Mouse (Mus musculus) stomach, embryonic 14.5 days (tissue): ENCODE results near the gene Sgsm1. TPM values are rescaled to one million over a fixed set of nuclear protein-coding genes. Genes with fewer than 3 reads are reported as not detected.
A peak's percentile ranks its signal among the peaks of the same experiment; 100 is the strongest.

Experiments used
- ATAC-seq: fragments of 200-750 bp; cut with Nextera tagmentation; 2 replicates; pipeline ENCODE4 v1.8.0; 2017; ENCODE audit warnings: low read depth, moderate TSS enrichment; ENCODE audit not compliant: insufficient number of reproducible peaks, insufficient read depth, low FRiP score
- H3K27ac ChIP-seq: fragments of 300-500 bp; sonication (generic); 2 replicates; pipeline ENCODE4 v1.5.1; 2014; ENCODE audit warnings: mild to moderate bottlenecking, low read length, moderate library complexity, mixed read lengths
- H3K27me3 ChIP-seq: fragments of 300-500 bp; sonication (generic); 2 replicates; pipeline ENCODE4 v1.6.1; 2014; ENCODE audit warnings: low read length, control low read depth, mixed read lengths; ENCODE audit not compliant: control insufficient read depth, insufficient read depth
- H3K36me3 ChIP-seq: fragments of 300-500 bp; sonication (generic); 2 replicates; pipeline ENCODE4 v1.6.1; 2014; ENCODE audit warnings: mild to moderate bottlenecking, control low read depth, low read length, moderate library complexity, mixed read lengths; ENCODE audit not compliant: control insufficient read depth, insufficient read depth
- H3K4me1 ChIP-seq: fragments of 300-500 bp; sonication (generic); 2 replicates; pipeline ENCODE4 v1.6.1; 2014; ENCODE audit warnings: low read length, control low read depth, mixed read lengths; ENCODE audit not compliant: control insufficient read depth, insufficient read depth
- H3K4me2 ChIP-seq: fragments of 300-500 bp; sonication (generic); replicated peaks from 2 replicates; pipeline ENCODE4 v1.6.1; 2014; ENCODE audit warnings: low read depth, low read length, control low read depth
- H3K4me3 ChIP-seq: fragments of 300-500 bp; sonication (generic); 2 replicates; pipeline ENCODE4 v1.5.1; 2014; ENCODE audit warnings: low read depth, low read length, control low read depth
- H3K9ac ChIP-seq: fragments of 300-500 bp; sonication (generic); replicated peaks from 2 replicates; pipeline ENCODE4 v1.6.1; 2014; ENCODE audit warnings: low read depth, mild to moderate bottlenecking, control low read depth, low read length, moderate library complexity, mixed read lengths
- H3K9me3 ChIP-seq: fragments of 300-500 bp; sonication (generic); 2 replicates; pipeline ENCODE4 v1.6.1; 2016; ENCODE audit warnings: low read depth, low read length, control low read depth; ENCODE audit not compliant: control insufficient read depth
- WGBS: fragments of 180-500 bp; shearing (Covaris S2); extraction: QIAGEN DNeasy Blood & Tissue Kit; methylation state at CpG from one replicate; pipeline ENCODE4 v1.1.7; 2014; 5-methylcytosine and 5-hydroxymethylcytosine counted together
- polyA plus RNA-seq: library from polyadenylated mRNA; unstranded; fragments of >200 nt; fragmentation: Nextera tagmentation; extraction: Ambion mirVana; gene quantifications from 2 replicates; pipeline ENCODE4 v1.2.1, GENCODE M21; 2014

Sgsm1 gene
- polyA plus RNA-seq, 1 experiment from 2014 or later = 6.4 TPM

DNA sequence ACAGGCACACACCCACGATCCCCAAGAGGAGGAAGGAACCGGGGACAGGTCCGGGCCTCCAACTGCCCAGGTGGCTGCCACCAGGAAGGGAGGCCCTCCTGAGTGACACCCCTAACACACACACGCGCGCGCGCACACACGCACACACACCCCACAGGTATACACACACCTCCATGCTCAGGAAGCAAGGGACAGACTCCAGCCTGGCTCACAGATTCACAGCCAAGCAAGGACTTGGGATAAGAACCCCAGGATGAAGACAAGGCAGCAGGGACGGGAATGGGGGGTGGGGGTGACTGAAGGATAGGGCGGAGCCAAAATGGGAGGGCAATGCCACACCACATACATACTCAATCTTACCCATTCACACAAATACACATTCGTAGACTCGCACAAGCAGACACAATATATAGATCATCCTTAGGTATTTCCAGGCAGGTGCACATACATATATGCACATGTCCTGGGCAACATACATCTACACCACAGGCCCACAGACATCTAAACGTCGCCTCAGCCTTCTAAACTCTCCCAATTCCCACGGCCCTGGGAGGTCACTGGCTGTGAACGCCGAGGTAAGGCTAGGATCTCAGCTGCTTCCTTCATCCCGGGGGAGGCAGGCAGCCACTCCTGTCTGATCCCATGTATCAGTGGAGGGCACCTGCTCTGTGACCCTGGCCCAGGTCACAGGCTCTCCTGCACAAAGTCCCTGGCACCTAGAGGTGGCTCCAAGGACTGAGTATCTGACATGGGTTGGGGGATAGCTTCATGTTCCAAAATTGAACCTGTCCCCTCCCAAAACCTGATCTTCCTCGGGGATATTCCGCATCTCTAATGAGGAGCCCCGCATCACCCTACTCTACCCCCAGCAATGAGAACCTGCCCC is 852 bp downstream of the Sgsm1 start:
- Histone ChIP-seq H3K4me1 (peaks cover 13% of the 10 kb centered on the region), H3K9ac (peak overlapping the region; percentile 46; the same call in 1 of the 2 replicates), H3K9me3 (no peaks in the 10 kb centered on the region), H3K4me3 (peak overlapping the region; percentile 54), H3K4me2 (peak overlapping the region; percentile 82), H3K36me3 (no peaks in the 10 kb centered on the region), H3K27ac (no peak overlapping the region), H3K27me3 (no peaks in the 10 kb centered on the region)
- 60% methylated on average over 22 of the region's 22 CpGs for WGBS
- no peak for ATAC-seq

DNA sequence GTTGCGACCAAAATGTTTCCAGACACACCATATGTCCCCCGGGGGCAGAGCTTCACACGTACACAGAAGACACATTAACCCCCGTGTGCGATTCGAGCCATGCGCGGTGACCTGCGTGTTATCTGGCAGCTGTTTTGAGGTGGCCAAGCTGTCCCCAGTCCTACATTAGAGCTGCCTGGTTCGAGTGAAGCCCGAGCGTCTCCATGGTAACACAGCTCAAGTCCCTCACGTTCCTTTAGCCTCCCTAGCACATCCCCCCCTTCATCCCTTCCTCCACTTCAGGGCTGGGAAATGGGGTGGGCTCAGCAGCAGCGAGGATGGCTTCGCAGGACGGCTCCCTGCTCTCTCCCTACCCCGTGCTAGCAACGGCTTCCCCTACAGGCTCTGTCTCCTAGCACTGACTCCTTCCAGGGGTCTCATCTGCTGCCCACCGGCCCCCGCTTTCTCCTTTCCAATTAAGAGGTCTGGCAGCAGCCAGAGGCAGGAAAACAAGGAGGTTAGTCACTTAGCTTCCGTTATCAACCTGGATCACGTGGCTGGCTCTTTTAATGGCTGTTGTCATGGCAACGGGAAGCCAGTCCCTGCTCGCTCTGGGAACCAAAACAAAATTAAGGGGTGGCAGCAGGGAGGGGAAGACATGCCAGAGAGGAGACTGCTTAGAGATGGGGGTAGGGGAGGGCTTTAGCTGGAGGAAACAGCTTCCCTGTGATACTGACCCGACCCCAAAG is 3.7 kb downstream of the Sgsm1 start:
- H3K9ac ChIP-seq = no peak overlapping the region

DNA sequence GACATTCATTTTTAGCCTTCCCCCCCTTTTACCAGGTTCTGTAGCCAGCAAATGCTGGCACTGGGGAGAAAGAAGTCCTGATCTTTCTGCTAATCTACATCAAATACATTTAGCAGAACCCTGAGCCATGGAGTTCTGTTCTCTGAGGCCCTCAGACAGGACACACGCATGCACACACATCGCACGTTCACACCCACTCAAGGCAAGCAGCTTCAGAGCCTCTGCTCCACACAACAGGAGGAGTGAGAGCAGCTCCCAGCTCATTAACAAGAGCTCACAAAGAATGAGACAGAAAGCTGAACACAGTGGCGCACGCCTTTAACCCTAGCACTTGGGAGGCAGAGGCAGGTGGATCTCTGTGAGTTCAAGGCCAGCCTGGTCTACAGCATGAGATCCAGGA is 6.1 kb downstream of the Sgsm1 start:
- H3K27me3 ChIP-seq = no peaks in the 10 kb centered on the region
- no peak overlapping the region for H3K27ac ChIP-seq
- no peaks in the 10 kb centered on the region for H3K9me3 ChIP-seq
- no peak overlapping the region for H3K9ac ChIP-seq
- H3K4me2 ChIP-seq = no peak overlapping the region
- H3K4me1 ChIP-seq = peaks cover 10% of the 10 kb centered on the region
- 86% methylated on average over 5 of the region's 5 CpGs for WGBS
- ATAC-seq = no peak
- no peak overlapping the region for H3K4me3 ChIP-seq
- H3K36me3 ChIP-seq = no peaks in the 10 kb centered on the region

More for the DNA sequence above, 3.7 kb downstream of the Sgsm1 start:
- no peak overlapping the region for H3K4me3 ChIP-seq
- H3K27me3 ChIP-seq = no peaks in the 10 kb centered on the region
- H3K4me2 ChIP-seq = peak overlapping the region; percentile 37
- peak overlapping the region; percentile 48; the same call in 1 of the 2 replicates for H3K27ac ChIP-seq
- H3K4me1 ChIP-seq = peaks cover 13% of the 10 kb centered on the region
- WGBS = 6% methylated on average over 25 of the region's 25 CpGs
- H3K9me3 ChIP-seq = no peaks in the 10 kb centered on the region
- H3K36me3 ChIP-seq = no peaks in the 10 kb centered on the region
- peak; percentile 30; the same call in 1 of the 2 replicates for ATAC-seq

DNA sequence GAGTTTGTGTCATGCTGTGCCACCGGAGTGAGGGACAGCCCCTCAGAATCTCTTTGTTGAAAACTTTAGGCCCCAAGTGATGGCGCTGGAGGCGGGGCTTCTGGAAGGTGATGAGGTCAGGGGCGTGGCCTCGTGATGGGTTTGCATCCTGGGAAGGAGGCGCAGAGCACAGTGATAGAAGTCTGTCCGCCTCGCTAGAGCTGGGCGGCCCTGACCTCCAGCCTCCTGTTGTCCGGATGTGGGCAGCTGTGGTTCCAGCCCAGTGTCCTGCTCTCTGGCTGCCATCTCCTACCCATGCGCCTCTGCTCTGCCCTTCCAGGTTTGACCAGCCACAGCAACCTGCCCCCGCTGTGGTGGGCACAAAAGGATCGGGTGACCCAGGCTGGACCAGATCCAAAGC is 8.7 kb downstream of the Sgsm1 start:
- H3K4me1 ChIP-seq = peaks cover 5% of the 10 kb centered on the region; the same call in 1 of the 2 replicates
- no peaks in the 10 kb centered on the region for H3K9me3 ChIP-seq
- 24% methylated on average over 13 of the region's 13 CpGs for WGBS
- H3K4me2 ChIP-seq = no peak overlapping the region
- H3K27ac ChIP-seq = no peak overlapping the region
- H3K36me3 ChIP-seq = no peaks in the 10 kb centered on the region
- ATAC-seq = no peak
- no peaks in the 10 kb centered on the region for H3K27me3 ChIP-seq
- no peak overlapping the region for H3K4me3 ChIP-seq
- no peak overlapping the region for H3K9ac ChIP-seq

DNA sequence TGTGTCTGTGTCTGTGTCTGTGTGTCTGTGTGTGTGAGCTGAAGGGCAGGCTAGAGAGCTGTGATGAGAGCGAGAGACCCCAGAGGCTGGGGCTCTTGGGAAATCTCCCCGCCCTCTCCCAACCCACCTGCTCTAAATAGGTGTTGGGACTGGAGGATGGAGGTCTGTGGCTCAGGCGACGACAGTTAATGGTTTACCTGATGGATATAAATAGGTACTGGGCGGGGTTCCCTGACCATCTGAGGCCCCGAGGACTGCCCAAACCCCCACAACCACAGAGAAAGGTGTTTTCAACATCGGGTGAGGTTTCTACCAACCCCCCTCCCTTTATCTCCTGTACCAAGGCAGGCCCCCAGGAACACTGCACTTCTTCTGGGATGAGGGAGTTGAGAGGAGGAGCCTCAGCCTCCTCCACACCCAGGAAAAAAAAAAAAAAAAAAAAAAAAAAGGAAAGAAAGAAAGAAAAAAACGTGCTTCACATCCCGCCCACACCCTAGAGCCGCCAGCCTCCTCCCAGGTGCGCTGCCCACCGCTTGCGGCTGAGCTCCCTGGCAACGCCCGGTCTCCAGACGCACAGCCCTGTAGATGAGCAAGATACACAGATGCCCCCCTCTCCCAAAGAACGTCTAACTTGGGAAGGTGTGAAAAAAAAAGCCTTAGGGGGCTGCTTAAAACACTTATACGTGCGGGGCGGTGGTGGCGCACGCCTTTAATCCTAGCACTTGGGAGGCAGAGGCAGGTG is 10.3 kb downstream of the Sgsm1 start:
- Histone ChIP-seq H3K9me3 (no peaks in the 10 kb centered on the region), H3K27ac (peak overlapping the region; percentile 63; the same call in 1 of the 2 replicates), H3K9ac (no peak overlapping the region), H3K4me1 (peaks cover 3% of the 10 kb centered on the region; the same call in 1 of the 2 replicates), H3K27me3 (no peaks in the 10 kb centered on the region), H3K4me3 (no peak overlapping the region), H3K36me3 (no peaks in the 10 kb centered on the region), H3K4me2 (no peak overlapping the region)
- peak; percentile 61 for ATAC-seq
- WGBS = 57% methylated on average over 22 of the region's 22 CpGs

DNA sequence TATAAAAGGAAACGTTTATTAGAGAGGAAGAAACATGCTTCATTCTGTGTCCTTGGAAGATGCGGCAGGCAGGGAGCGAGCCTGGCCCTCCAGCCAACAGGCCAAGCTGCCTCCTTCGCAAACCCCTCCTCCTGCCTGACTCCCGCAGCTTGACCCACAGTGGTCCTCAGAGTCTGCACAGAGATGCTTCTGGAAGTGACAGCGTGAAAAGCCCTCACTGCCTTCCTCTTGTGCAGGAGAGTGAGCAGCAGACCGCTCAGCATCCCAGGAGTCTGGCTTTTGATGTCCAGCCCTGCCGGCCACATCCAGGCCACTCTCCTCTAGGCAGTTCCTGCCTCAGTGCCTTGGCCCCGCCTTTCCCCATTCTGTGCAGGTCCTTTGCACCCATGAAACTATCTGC is 11.2 kb downstream of the Sgsm1 start:
- H3K4me2 ChIP-seq = no peak overlapping the region
- H3K9me3 ChIP-seq = no peaks in the 10 kb centered on the region
- H3K9ac ChIP-seq = no peak overlapping the region
- H3K4me1 ChIP-seq = peaks cover 3% of the 10 kb centered on the region; the same call in 1 of the 2 replicates
- H3K27ac ChIP-seq = no peak overlapping the region; the same call in 1 of the 2 replicates
- H3K27me3 ChIP-seq = no peaks in the 10 kb centered on the region
- WGBS = 43% methylated on average over 9 of the region's 9 CpGs
- H3K36me3 ChIP-seq = no peaks in the 10 kb centered on the region
- no peak overlapping the region for H3K4me3 ChIP-seq
- no peak for ATAC-seq

DNA sequence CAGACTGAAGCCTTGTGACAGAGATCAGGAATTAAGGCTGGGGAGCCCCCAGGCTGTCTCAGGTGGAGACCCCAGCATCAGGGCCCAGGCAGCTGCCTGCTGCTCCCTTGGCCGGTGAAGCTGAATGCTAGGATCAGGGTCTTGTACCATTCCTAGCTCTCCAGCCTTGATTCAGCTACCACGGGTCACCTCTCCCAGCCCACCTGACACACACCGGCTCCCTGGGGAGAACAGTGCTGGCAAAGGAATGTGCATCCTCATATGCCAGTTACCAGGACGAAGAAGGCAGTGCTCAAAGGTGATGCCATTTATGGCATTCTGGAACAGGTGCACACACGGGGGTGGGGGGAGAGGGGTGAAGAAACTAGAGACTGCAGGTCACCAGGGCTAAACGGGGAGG is 11.8 kb downstream of the Sgsm1 start:
- Histone ChIP-seq H3K9me3 (no peaks in the 10 kb centered on the region), H3K4me1 (peaks cover 3% of the 10 kb centered on the region; the same call in 1 of the 2 replicates), H3K36me3 (no peaks in the 10 kb centered on the region), H3K27ac (no peak overlapping the region), H3K4me2 (no peak overlapping the region), H3K9ac (no peak overlapping the region), H3K4me3 (no peak overlapping the region), H3K27me3 (no peaks in the 10 kb centered on the region)
- no peak for ATAC-seq
- WGBS = 59% methylated on average over 6 of the region's 6 CpGs

DNA sequence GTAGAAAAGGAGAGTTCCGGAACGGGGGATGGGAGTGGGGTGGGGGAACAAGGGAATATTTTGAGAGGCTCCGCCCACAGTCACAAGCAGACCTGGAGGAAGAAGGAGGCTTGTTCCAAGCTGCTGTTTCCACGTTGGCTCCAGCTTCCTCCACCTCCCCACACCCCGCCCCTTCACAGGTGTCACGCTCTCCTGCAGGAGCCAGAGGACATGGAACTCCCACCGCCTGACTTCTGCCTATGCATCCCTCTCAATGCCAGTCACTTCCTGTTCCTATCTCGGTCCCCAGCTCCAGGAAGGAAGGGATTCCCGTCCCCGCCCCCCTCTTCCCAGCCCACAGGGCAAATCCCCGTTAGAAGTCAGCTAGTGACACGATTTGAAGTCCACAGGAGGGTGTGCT is 12.5 kb downstream of the Sgsm1 start:
- 14% methylated on average over 12 of the region's 12 CpGs for WGBS
- no peak overlapping the region for H3K27ac ChIP-seq

More for the DNA sequence above, 12.5 kb downstream of the Sgsm1 start:
- no peak for ATAC-seq
- peaks cover 3% of the 10 kb centered on the region; the same call in 1 of the 2 replicates for H3K4me1 ChIP-seq
- no peak overlapping the region for H3K4me3 ChIP-seq
- no peaks in the 10 kb centered on the region for H3K36me3 ChIP-seq
- no peaks in the 10 kb centered on the region for H3K27me3 ChIP-seq
- H3K4me2 ChIP-seq = peak overlapping the region; percentile 25; the same call in 1 of the 2 replicates
- no peak overlapping the region for H3K9ac ChIP-seq
- no peaks in the 10 kb centered on the region for H3K9me3 ChIP-seq
